Comparison of ENCODE assay signal across 10 mouse cellular contexts in genomic region chr6:5923148-5923547, GRCm38 (mm10).
"Had no signal": no experiment of that assay in that cellular context is flagged by ENCODE, and none has a peak within 500 bp of the region (broad histone marks: within the 10 kb centered on the region; RNA-seq: fewer than 3 reads in every experiment).

No protein-coding gene starts in this region.

- DNase-seq: lung, adult 18-20 months; lung, embryonic 14.5 days; lung, postnatal 10 days; lung, postnatal 4 days; right cerebral cortex, postnatal 25 days; right cerebral cortex, postnatal 4 days; spleen, adult 18-20 months; thymus, adult 2 months; thymus, postnatal 25 days; thymus, postnatal 4 days had no signal
